9 mouse cellular contexts compared by ENCODE assay signal in genomic region chr4:150544652-150545258, GRCm38 (mm10).
DNase-seq lines count a peak whose midpoint lies in the region; ATAC-seq and TF ChIP-seq lines count a peak whose summit lies in the region.
"Had no signal": no experiment of that assay in that cellular context is flagged by ENCODE, and none has a peak within 500 bp of the region (broad histone marks: within the 10 kb centered on the region; RNA-seq: fewer than 3 reads in every experiment).

No protein-coding gene starts in this region.

- ATAC-seq in heart, embryonic 11.5 days (replicated peaks; ENCODE audit: insufficient number of reproducible peaks, low FRiP score, low TSS enrichment) = no peak
- peak; percentile 95 for ATAC-seq in G1E (ENCODE audit: extremely low read depth, insufficient number of reproducible peaks, low FRiP score, poor library complexity, severe bottlenecking)
- ATAC-seq in intestine, embryonic 14.5 days (replicated peaks; ENCODE audit: low FRiP score, low TSS enrichment, low read depth) = peak; percentile 36; the same call in 1 of the 2 replicates
- 0 out of 2 replicates have a peak, but pooled peaks have one; percentile 28 for ATAC-seq in lung, embryonic 14.5 days (ENCODE audit: insufficient read depth)

- H3K4me3 ChIP-seq in heart, embryonic 11.5 days (ENCODE audit: low read depth, low read length) = no peak overlapping the region
- H3K4me3 ChIP-seq in G1E (ENCODE audit: low read depth, low read length) = peak overlapping the region; percentile 52; the same call in 1 of the 2 replicates
- no peak overlapping the region for H3K4me3 ChIP-seq in embryonic fibroblast, embryonic 13.5 days (ENCODE audit: insufficient read depth, low read length)
- no peak overlapping the region for H3K4me3 ChIP-seq in intestine, embryonic 14.5 days (ENCODE audit: low read depth, low read length)
- no peak overlapping the region for H3K4me3 ChIP-seq in lung, embryonic 14.5 days (ENCODE audit: low read depth, low read length)
- H3K4me3 ChIP-seq in spleen, adult 2 months (ENCODE audit: extremely low read depth, insufficient read depth, insufficient read length) = peak overlapping the region; percentile 30; the same call in 1 of the 2 replicates
- H3K4me3 ChIP-seq: limb, embryonic 12.5 days had no signal

- 80% methylated on average over 10 of the region's 10 CpGs for WGBS in heart, embryonic 11.5 days (ENCODE audit: insufficient replicate concordance)
- WGBS in intestine, embryonic 14.5 days = 56% methylated on average over 10 of the region's 10 CpGs
- WGBS in lung, embryonic 14.5 days = 73% methylated on average over 10 of the region's 10 CpGs
- 7% methylated on average over 10 of the region's 10 CpGs for WGBS in spleen, adult 2 months

- no peaks in the 10 kb centered on the region for H3K9me3 ChIP-seq in heart, embryonic 11.5 days (replicated peaks; ENCODE audit: control insufficient read depth, low read length)
- H3K9me3 ChIP-seq in G1E (replicated peaks) = no peaks in the 10 kb centered on the region
- H3K9me3 ChIP-seq in intestine, embryonic 14.5 days (ENCODE audit: control insufficient read depth, low read length) = no peaks in the 10 kb centered on the region
- no peaks in the 10 kb centered on the region for H3K9me3 ChIP-seq in lung, embryonic 14.5 days (ENCODE audit: low read depth, low read length)
- H3K9me3 ChIP-seq: limb, embryonic 12.5 days had no signal

- DNase-seq in heart, adult 11 months = peak; percentile 98
- DNase-seq in G1E (ENCODE audit: low spot score) = peak; percentile 59
- DNase-seq in intestine, embryonic 14.5 days (ENCODE audit: low spot score) = peak; percentile 60
- DNase-seq in lung, embryonic 14.5 days = peak; percentile 29
- DNase-seq in spleen, adult 2 months (ENCODE audit: low read depth in 1 of 2, low spot score in 2 of 2) = peak; percentile 74 to 77
- no peak for DNase-seq in cerebellum, postnatal 4 days (ENCODE audit: low spot score in 2 of 2)

- no peak for TF ChIP-seq CTCF in G1E (IDR thresholded peaks at IDR 0.05; ENCODE audit: low read depth, low read length)
- no peak for TF ChIP-seq CTCF in embryonic fibroblast, embryonic 13.5 days (IDR thresholded peaks at IDR 0.05; ENCODE audit: borderline replicate concordance, insufficient read depth, low read length)
- no peak for TF ChIP-seq CTCF in lung, embryonic 14.5 days (IDR thresholded peaks at IDR 0.05; ENCODE audit: low read depth)
- TF ChIP-seq CTCF in spleen, adult 2 months (IDR thresholded peaks at IDR 0.05; ENCODE audit: extremely low read depth, insufficient read depth, insufficient read length, insufficient replicate concordance) = no peak

- H3K9ac ChIP-seq in heart, embryonic 11.5 days (ENCODE audit: low read depth, low read length) = no peak overlapping the region
- H3K9ac ChIP-seq in intestine, embryonic 14.5 days (ENCODE audit: low read length) = no peak overlapping the region
- H3K9ac ChIP-seq in lung, embryonic 14.5 days = no peak overlapping the region
- H3K9ac ChIP-seq: limb, embryonic 12.5 days had no signal

- no peak overlapping the region for H3K4me2 ChIP-seq in heart, embryonic 11.5 days
- no peak overlapping the region for H3K4me2 ChIP-seq in intestine, embryonic 14.5 days (ENCODE audit: low read length)
- no peak overlapping the region for H3K4me2 ChIP-seq in lung, embryonic 14.5 days
- H3K4me2 ChIP-seq: limb, embryonic 12.5 days had no signal

- H3K27me3 ChIP-seq in heart, embryonic 11.5 days (ENCODE audit: control insufficient read depth, insufficient read depth, low read length) = no peaks in the 10 kb centered on the region
- H3K27me3 ChIP-seq in G1E (ENCODE audit: insufficient read depth, low read length) = no peaks in the 10 kb centered on the region
- H3K27me3 ChIP-seq in intestine, embryonic 14.5 days (replicated peaks; ENCODE audit: control insufficient read depth, insufficient read depth, low read length) = no peaks in the 10 kb centered on the region
- H3K27me3 ChIP-seq in lung, embryonic 14.5 days (ENCODE audit: insufficient read depth, low read length) = no peaks in the 10 kb centered on the region
- no peaks in the 10 kb centered on the region for H3K27me3 ChIP-seq in spleen, adult 2 months (ENCODE audit: control insufficient read depth, insufficient read depth, low read length)
- H3K27me3 ChIP-seq: limb, embryonic 12.5 days had no signal

- no peak for TF ChIP-seq POLR2A in embryonic fibroblast, embryonic 13.5 days (IDR thresholded peaks at IDR 0.05; ENCODE audit: low read depth, low read length)
- no peak; the same call in 1 of the 2 replicates for TF ChIP-seq POLR2A in spleen, adult 2 months (IDR thresholded peaks at IDR 0.05; ENCODE audit: low read depth, low read length)

- H3K4me1 ChIP-seq in heart, embryonic 11.5 days (ENCODE audit: control insufficient read depth, insufficient read depth, low read length) = peaks cover 6% of the 10 kb centered on the region
- H3K4me1 ChIP-seq in G1E (ENCODE audit: insufficient read depth, low read depth, low read length) = peaks cover 34% of the 10 kb centered on the region
- no peaks in the 10 kb centered on the region for H3K4me1 ChIP-seq in embryonic fibroblast, embryonic 13.5 days (ENCODE audit: control insufficient read depth, insufficient read depth, low read length)
- 0 out of 2 replicates have a peak, but pooled peaks cover 4% of the 10 kb centered on the region for H3K4me1 ChIP-seq in intestine, embryonic 14.5 days (replicated peaks; ENCODE audit: control insufficient read depth, insufficient read depth, low read length)
- H3K4me1 ChIP-seq in lung, embryonic 14.5 days (ENCODE audit: insufficient read depth) = peaks cover 1% of the 10 kb centered on the region
- peaks cover 14% of the 10 kb centered on the region for H3K4me1 ChIP-seq in spleen, adult 2 months (ENCODE audit: control insufficient read depth, insufficient read depth, insufficient read length)
- H3K4me1 ChIP-seq: limb, embryonic 12.5 days had no signal

- H3K36me3 ChIP-seq in heart, embryonic 11.5 days (ENCODE audit: control insufficient read depth, insufficient read depth, low read length) = peaks cover 3% of the 10 kb centered on the region; the same call in 1 of the 2 replicates
- peaks cover 52% of the 10 kb centered on the region for H3K36me3 ChIP-seq in G1E (replicated peaks)
- H3K36me3 ChIP-seq in intestine, embryonic 14.5 days (ENCODE audit: control insufficient read depth, insufficient read depth, low read length) = peaks cover 18% of the 10 kb centered on the region; the same call in 1 of the 2 replicates
- peaks cover 7% of the 10 kb centered on the region; the same call in 1 of the 2 replicates for H3K36me3 ChIP-seq in lung, embryonic 14.5 days (ENCODE audit: insufficient read depth)
- H3K36me3 ChIP-seq in spleen, adult 2 months (ENCODE audit: control insufficient read depth, insufficient read depth, low read length) = no peaks in the 10 kb centered on the region; the same call in 1 of the 2 replicates

- H3K27ac ChIP-seq in heart, embryonic 11.5 days (ENCODE audit: low read depth, low read length) = no peak overlapping the region
- H3K27ac ChIP-seq in embryonic fibroblast, embryonic 13.5 days (ENCODE audit: insufficient read depth, low read length) = peak overlapping the region; percentile 69
- H3K27ac ChIP-seq in intestine, embryonic 14.5 days (ENCODE audit: low read depth) = peak overlapping the region; percentile 6; the same call in 1 of the 2 replicates
- H3K27ac ChIP-seq in lung, embryonic 14.5 days (ENCODE audit: low read depth) = no peak overlapping the region
- H3K27ac ChIP-seq in spleen, adult 2 months (ENCODE audit: insufficient read depth, low read length) = peak overlapping the region; percentile 84
- H3K27ac ChIP-seq: limb, embryonic 12.5 days had no signal

Comparison
In these comparisons a context has a peak if more than half of its experiments do, and no peak if none do; other contexts are left out.
1. DNase-seq: peak in heart, adult 11 months (single experiment), G1E (single experiment), intestine, embryonic 14.5 days (single experiment), lung, embryonic 14.5 days (single experiment) and spleen, adult 2 months (2 of 2); none in cerebellum, postnatal 4 days (0 of 2).
2. H3K27ac ChIP-seq: peak in embryonic fibroblast, embryonic 13.5 days (single experiment), intestine, embryonic 14.5 days (single experiment) and spleen, adult 2 months (single experiment); none in heart, embryonic 11.5 days (single experiment) and lung, embryonic 14.5 days (single experiment).
3. H3K4me3 ChIP-seq: peak in G1E (single experiment) and spleen, adult 2 months (single experiment); none in heart, embryonic 11.5 days (single experiment), embryonic fibroblast, embryonic 13.5 days (single experiment), intestine, embryonic 14.5 days (single experiment) and lung, embryonic 14.5 days (single experiment).